Mouse (Mus musculus) heart, embryonic 16.5 days (tissue): ENCODE data around the gene Erc2. TPM values are rescaled to one million over a fixed set of nuclear protein-coding genes. Genes with fewer than 3 reads are reported as not detected.
A peak's percentile ranks its signal among the peaks of the same experiment; 100 is the strongest.

Experiments used
- ATAC-seq: fragments of 200-750 bp; cut with Nextera tagmentation; replicated peaks from 2 replicates; pipeline ENCODE4 v1.8.0; 2017; ENCODE audit warnings: moderate number of reproducible peaks; ENCODE audit not compliant: insufficient read depth, low FRiP score; ENCODE audit errors: extremely low read depth
- H3K27ac ChIP-seq: fragments of 300-500 bp; sonication (generic); 2 replicates; pipeline ENCODE4 v1.5.1; 2014; ENCODE audit warnings: mild to moderate bottlenecking, low read length, control low read depth, moderate library complexity
- H3K27me3 ChIP-seq: fragments of 300-500 bp; sonication (generic); 2 replicates; pipeline ENCODE4 v1.6.1; 2014; ENCODE audit warnings: low read length, mixed read lengths; ENCODE audit not compliant: control insufficient read depth, insufficient read depth
- H3K36me3 ChIP-seq: fragments of 300-500 bp; sonication (generic); 2 replicates; pipeline ENCODE4 v1.6.1; 2014; ENCODE audit not compliant: control insufficient read depth, insufficient read depth
- H3K4me1 ChIP-seq: fragments of 300-500 bp; sonication (generic); 2 replicates; pipeline ENCODE4 v1.6.1; 2014; ENCODE audit warnings: low read length, mixed read lengths; ENCODE audit not compliant: control insufficient read depth, insufficient read depth
- H3K4me2 ChIP-seq: fragments of 300-500 bp; sonication (generic); 2 replicates; pipeline ENCODE4 v1.6.1; 2014; ENCODE audit warnings: low read depth, mild to moderate bottlenecking, control low read depth, low read length
- H3K4me3 ChIP-seq: fragments of 300-500 bp; sonication (generic); 2 replicates; pipeline ENCODE4 v1.5.1; 2014; ENCODE audit warnings: mild to moderate bottlenecking, control low read depth, low read length
- H3K9ac ChIP-seq: fragments of 300-500 bp; sonication (generic); 2 replicates; pipeline ENCODE4 v1.6.1; 2014; ENCODE audit warnings: low read length, control low read depth
- H3K9me3 ChIP-seq: fragments of 300-500 bp; sonication (generic); replicated peaks from 2 replicates; pipeline ENCODE4 v1.6.1; 2016; ENCODE audit warnings: low read length; ENCODE audit not compliant: control insufficient read depth
- WGBS: fragments of 180-500 bp; shearing (Covaris S2); extraction: QIAGEN DNeasy Blood & Tissue Kit; methylation state at CpG from one replicate; pipeline ENCODE4 v1.1.7; 2014; 5-methylcytosine and 5-hydroxymethylcytosine counted together
- polyA plus RNA-seq: library from polyadenylated mRNA; unstranded; fragments of >200 nt; fragmentation: Nextera tagmentation; extraction: Ambion mirVana; gene quantifications from 2 replicates; pipeline ENCODE4 v1.2.1, GENCODE M21; 2015

The Erc2 gene
- polyA plus RNA-seq, 1 experiment from 2014 or later = 1.5 TPM

- no peak for ATAC-seq
- WGBS = 60% methylated on average over 4 of the region's 4 CpGs
- Histone ChIP-seq H3K36me3 (no peaks in the 10 kb centered on the region), H3K4me2 (no peak overlapping the region), H3K4me3 (no peak overlapping the region), H3K9me3 (no peaks in the 10 kb centered on the region), H3K27me3 (no peaks in the 10 kb centered on the region; the same call in 1 of the 2 replicates), H3K27ac (no peak overlapping the region), H3K4me1 (0 out of 2 replicates have a peak, but pooled peaks cover 3% of the 10 kb centered on the region), H3K9ac (no peak overlapping the region)
Observed at GRCm38 (mm10) chr14:28170711-28171110, 548.5 kb downstream of the Erc2 start.

GRCm38 (mm10) chr14:28171364-28171763, 549.1 kb downstream of the Erc2 start:
- 63% methylated on average over 2 of the region's 2 CpGs for WGBS
- Histone ChIP-seq H3K9ac (no peak overlapping the region), H3K4me2 (no peak overlapping the region), H3K4me1 (0 out of 2 replicates have a peak, but pooled peaks cover 3% of the 10 kb centered on the region), H3K9me3 (no peaks in the 10 kb centered on the region), H3K27me3 (no peaks in the 10 kb centered on the region; the same call in 1 of the 2 replicates), H3K4me3 (no peak overlapping the region), H3K36me3 (no peaks in the 10 kb centered on the region), H3K27ac (no peak overlapping the region)
- ATAC-seq = no peak

DNA sequence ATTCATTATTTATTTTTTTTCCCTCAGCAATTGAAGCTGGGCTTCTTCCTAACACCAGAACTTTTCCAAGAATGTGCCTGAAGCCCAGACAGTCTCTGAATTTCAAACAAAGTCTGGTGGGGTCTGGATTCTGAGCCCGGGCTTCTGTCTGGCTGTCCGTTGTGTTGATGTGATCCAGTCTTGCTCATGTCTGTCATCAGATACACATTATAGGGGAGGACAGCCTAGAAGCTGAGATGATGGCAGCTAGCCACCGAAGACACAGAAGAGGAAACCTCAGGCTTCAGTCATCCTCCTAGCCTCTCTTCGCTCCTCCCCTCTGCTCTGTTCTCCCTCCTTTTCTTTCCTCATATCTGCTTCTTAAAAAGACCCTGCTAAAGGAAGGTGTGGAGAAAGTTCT, 551.5 kb downstream of the Erc2 start:
- H3K4me2 ChIP-seq = no peak overlapping the region
- H3K4me3 ChIP-seq = no peak overlapping the region
- no peaks in the 10 kb centered on the region for H3K27me3 ChIP-seq
- no peaks in the 10 kb centered on the region for H3K9me3 ChIP-seq
- 0 out of 2 replicates have a peak, but pooled peaks cover 3% of the 10 kb centered on the region for H3K4me1 ChIP-seq
- no peaks in the 10 kb centered on the region for H3K36me3 ChIP-seq
- ATAC-seq = no peak
- no peak overlapping the region for H3K9ac ChIP-seq
- WGBS = 68% methylated on average over 4 of the region's 4 CpGs
- no peak overlapping the region for H3K27ac ChIP-seq

DNA sequence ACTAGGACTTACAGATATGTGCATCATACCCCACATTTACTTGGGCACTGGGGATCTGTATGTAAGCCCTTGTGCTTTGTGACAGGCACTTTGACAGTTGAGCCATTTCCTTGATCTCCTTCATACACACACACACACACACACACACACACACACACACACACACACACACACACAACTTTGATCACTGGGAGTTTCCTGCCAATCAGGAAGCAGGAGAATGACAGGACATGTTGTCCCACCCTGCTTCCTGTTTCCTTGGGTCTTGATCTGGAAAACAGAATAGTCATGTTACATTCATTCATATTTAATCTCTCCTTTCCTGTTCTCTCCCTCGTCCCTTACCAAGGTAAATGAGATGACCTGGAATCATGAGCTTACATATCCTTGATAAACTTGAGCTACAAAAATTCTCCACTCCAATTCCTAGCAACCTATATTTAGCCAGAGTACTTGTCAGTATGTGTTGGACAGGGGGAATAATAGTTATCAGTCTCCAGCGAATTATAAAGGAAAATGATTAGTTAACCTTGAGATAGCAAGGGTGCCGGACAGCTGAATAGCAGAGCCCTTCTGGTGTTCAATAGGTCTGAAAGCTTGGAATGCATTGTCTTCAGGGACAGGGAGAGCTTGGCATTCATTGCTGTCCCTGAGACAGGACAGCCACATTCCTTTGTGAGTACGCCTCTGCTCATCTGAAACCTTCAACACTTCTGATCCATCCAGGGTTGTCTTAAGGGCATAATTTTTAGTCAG, 559.0 kb downstream of the Erc2 start:
- H3K9ac ChIP-seq = no peak overlapping the region
- 0 out of 2 replicates have a peak, but pooled peaks cover 4% of the 10 kb centered on the region for H3K4me1 ChIP-seq
- 19% methylated on average over 4 of the region's 4 CpGs for WGBS
- H3K4me2 ChIP-seq = no peak overlapping the region
- no peaks in the 10 kb centered on the region for H3K27me3 ChIP-seq
- no peaks in the 10 kb centered on the region for H3K36me3 ChIP-seq
- H3K4me3 ChIP-seq = no peak overlapping the region
- H3K9me3 ChIP-seq = no peaks in the 10 kb centered on the region
- no peak for ATAC-seq
- H3K27ac ChIP-seq = no peak overlapping the region

DNA sequence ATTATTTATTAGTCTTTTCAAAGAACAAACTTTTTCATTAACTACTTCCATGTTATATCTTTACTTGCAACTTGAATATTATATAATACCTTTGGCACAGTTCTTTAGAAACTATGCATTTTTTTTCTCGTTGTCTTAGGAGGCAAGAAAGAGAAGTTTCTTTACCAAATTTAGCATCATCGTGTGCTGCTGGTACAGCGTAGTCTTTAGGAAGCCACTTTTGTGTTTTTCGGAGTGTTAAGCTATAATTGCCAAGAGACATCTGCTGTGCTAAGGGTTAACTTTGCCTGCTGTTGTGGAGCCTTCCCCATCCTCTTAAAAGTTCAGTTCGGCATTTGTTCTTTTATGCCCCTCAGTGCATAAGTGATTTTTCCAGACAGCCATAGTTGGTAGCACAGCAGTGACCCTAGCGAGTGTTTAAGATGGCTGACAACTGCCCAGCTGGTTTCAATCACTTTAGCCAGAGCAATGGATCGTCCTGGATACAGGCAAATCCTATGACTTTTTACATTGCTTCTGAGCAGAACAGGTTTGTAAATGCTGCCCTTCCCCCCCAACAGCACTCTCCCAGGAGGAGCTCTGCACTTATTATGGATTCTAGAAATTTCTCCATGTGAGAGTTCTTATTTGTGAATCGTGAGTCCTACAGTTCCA, 570.6 kb downstream of the Erc2 start:
- H3K4me1 ChIP-seq = no peaks in the 10 kb centered on the region
- no peak overlapping the region for H3K4me3 ChIP-seq
- no peak for ATAC-seq
- no peak overlapping the region for H3K4me2 ChIP-seq
- no peaks in the 10 kb centered on the region for H3K27me3 ChIP-seq
- no peak overlapping the region for H3K9ac ChIP-seq
- H3K9me3 ChIP-seq = no peaks in the 10 kb centered on the region
- WGBS = 74% methylated on average over 8 of the region's 8 CpGs
- no peaks in the 10 kb centered on the region for H3K36me3 ChIP-seq
- H3K27ac ChIP-seq = no peak overlapping the region

GRCm38 (mm10) chr14:28203874-28204273, 581.6 kb downstream of the Erc2 start:
- Histone ChIP-seq H3K4me3 (no peak overlapping the region), H3K4me2 (no peak overlapping the region), H3K9me3 (no peaks in the 10 kb centered on the region), H3K27me3 (no peaks in the 10 kb centered on the region), H3K4me1 (no peaks in the 10 kb centered on the region), H3K36me3 (no peaks in the 10 kb centered on the region), H3K9ac (no peak overlapping the region), H3K27ac (no peak overlapping the region)
- 67% methylated on average over 4 of the region's 4 CpGs for WGBS
- 0 out of 2 replicates have a peak, but pooled peaks have one; percentile 14 for ATAC-seq

- Histone ChIP-seq H3K4me3 (no peak overlapping the region), H3K27ac (no peak overlapping the region), H3K4me1 (no peaks in the 10 kb centered on the region), H3K9me3 (no peaks in the 10 kb centered on the region), H3K27me3 (no peaks in the 10 kb centered on the region), H3K36me3 (no peaks in the 10 kb centered on the region), H3K9ac (no peak overlapping the region), H3K4me2 (no peak overlapping the region)
- no peak for ATAC-seq
- 90% methylated on average over 2 of the region's 2 CpGs for WGBS
Observed at GRCm38 (mm10) chr14:28206303-28206702, 584.1 kb downstream of the Erc2 start.

DNA sequence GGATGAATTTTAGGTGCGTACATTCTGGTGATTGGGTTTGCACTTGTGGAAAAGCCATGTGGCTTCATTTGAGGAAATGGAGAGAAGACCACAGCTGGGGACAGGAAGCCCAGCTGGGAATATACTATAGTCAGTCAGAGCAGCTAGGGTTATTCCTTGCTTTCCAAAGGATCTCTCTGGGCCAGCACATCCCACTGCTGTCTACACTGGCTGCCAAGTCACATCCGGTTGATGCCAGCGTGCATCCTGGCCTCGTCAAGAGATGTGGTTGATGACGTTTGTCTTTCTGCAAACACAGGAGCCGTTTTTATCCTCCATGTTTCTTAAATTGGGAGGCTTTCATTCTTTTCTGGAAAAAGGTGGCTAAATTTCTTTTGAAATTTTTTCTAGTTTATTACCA, 603.3 kb downstream of the Erc2 start:
- no peaks in the 10 kb centered on the region for H3K27me3 ChIP-seq
- peaks cover 4% of the 10 kb centered on the region; the same call in 1 of the 2 replicates for H3K4me1 ChIP-seq
- no peak overlapping the region for H3K4me3 ChIP-seq
- ATAC-seq = no peak
- no peak overlapping the region for H3K27ac ChIP-seq
- 78% methylated on average over 6 of the region's 6 CpGs for WGBS
- H3K9me3 ChIP-seq = no peaks in the 10 kb centered on the region
- no peaks in the 10 kb centered on the region for H3K36me3 ChIP-seq
- H3K4me2 ChIP-seq = no peak overlapping the region
- H3K9ac ChIP-seq = no peak overlapping the region

DNA sequence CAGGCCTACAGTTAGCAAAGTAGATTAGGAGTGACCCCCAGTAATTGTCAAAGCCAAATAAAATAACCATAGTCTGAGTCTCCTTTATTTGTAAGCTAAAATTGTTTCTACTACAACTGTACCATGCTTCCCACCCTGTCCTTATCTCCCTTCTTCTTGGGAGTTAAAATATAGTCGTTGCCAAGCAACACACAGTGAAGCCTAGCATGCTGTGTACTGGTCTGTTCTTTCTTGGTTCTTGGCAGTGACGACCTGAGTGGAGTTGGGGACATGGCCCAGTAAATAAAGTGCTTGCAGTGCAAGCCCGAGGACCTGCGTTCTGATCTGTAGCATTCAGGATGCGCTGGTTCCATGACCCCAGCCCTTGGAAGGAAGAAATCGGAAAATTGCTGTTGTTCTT, 608.3 kb downstream of the Erc2 start:
- no peak overlapping the region for H3K4me2 ChIP-seq
- ATAC-seq = peak; percentile 77
- no peak overlapping the region for H3K4me3 ChIP-seq
- H3K9ac ChIP-seq = no peak overlapping the region
- H3K36me3 ChIP-seq = no peaks in the 10 kb centered on the region
- peaks cover 5% of the 10 kb centered on the region; the same call in 1 of the 2 replicates for H3K4me1 ChIP-seq
- WGBS = 64% methylated on average over 6 of the region's 6 CpGs
- H3K27me3 ChIP-seq = no peaks in the 10 kb centered on the region
- no peaks in the 10 kb centered on the region for H3K9me3 ChIP-seq
- no peak overlapping the region for H3K27ac ChIP-seq
